Mouse (Mus musculus): ENCODE results near the gene Pacrg. TPM values are rescaled to one million over a fixed set of nuclear protein-coding genes. Genes with fewer than 3 reads are reported as not detected.

Gene Pacrg
- total and polyA plus RNA-seq, 2 experiments from 2014 or later = 9.5 to 26.1 TPM

- no peak for DNase-seq (ENCODE audit: low spot score)
- no peak for TF ChIP-seq CTCF (IDR thresholded peaks at IDR 0.05; ENCODE audit: low read depth)
- 44% methylated on average over 10 of the region's 10 CpGs for WGBS
- H3K4me1 ChIP-seq (ENCODE audit: insufficient read depth, low read length) = no peaks in the 10 kb centered on the region
- H3K9me3 ChIP-seq (ENCODE audit: low read length) = no peaks in the 10 kb centered on the region
- ATAC-seq = no peak
- H3K9ac ChIP-seq (replicated peaks; ENCODE audit: low read length) = no peak overlapping the region
- H3K27ac ChIP-seq = no peak overlapping the region
- no peaks in the 10 kb centered on the region for H3K36me3 ChIP-seq (ENCODE audit: insufficient read depth, low read length)
- H3K27me3 ChIP-seq (ENCODE audit: insufficient read depth, low read length) = no peaks in the 10 kb centered on the region
- no peak overlapping the region for H3K4me2 ChIP-seq (ENCODE audit: low read depth, low read length)
- no peak overlapping the region for H3K4me3 ChIP-seq (ENCODE audit: low read length)
These were observed 63.6 kb downstream of the Pacrg start for GRCm38 (mm10) chr17:10776503-10776902.

- no peak for ATAC-seq
- no peaks in the 10 kb centered on the region for H3K4me1 ChIP-seq (ENCODE audit: insufficient read depth, low read length)
- H3K36me3 ChIP-seq (ENCODE audit: insufficient read depth, low read length) = no peaks in the 10 kb centered on the region
- no peaks in the 10 kb centered on the region for H3K9me3 ChIP-seq (ENCODE audit: low read length)
- H3K9ac ChIP-seq (replicated peaks; ENCODE audit: low read length) = no peak overlapping the region
- H3K27ac ChIP-seq = no peak overlapping the region
- no peak for TF ChIP-seq CTCF (IDR thresholded peaks at IDR 0.05; ENCODE audit: low read depth)
- H3K27me3 ChIP-seq (ENCODE audit: insufficient read depth, low read length) = no peaks in the 10 kb centered on the region
- no peak for DNase-seq (ENCODE audit: low spot score)
- no peak overlapping the region for H3K4me2 ChIP-seq (ENCODE audit: low read depth, low read length)
- no peak overlapping the region for H3K4me3 ChIP-seq (ENCODE audit: low read length)
- 82% methylated on average over 1 of the region's 1 CpGs for WGBS
These were observed 65.6 kb downstream of the Pacrg start for GRCm38 (mm10) chr17:10774468-10774867.

- ATAC-seq (no peak), DNase-seq (ENCODE audit: low spot score) (no peak)
- TF ChIP-seq CTCF (IDR thresholded peaks at IDR 0.05; ENCODE audit: low read depth) = no peak
- WGBS = 66% methylated on average over 3 of the region's 3 CpGs
- Histone ChIP-seq H3K36me3 (ENCODE audit: insufficient read depth, low read length) (no peaks in the 10 kb centered on the region), H3K9ac (replicated peaks; ENCODE audit: low read length) (no peak overlapping the region), H3K4me1 (ENCODE audit: insufficient read depth, low read length) (no peaks in the 10 kb centered on the region), H3K4me3 (ENCODE audit: low read length) (no peak overlapping the region), H3K27ac (no peak overlapping the region), H3K9me3 (ENCODE audit: low read length) (no peaks in the 10 kb centered on the region), H3K4me2 (ENCODE audit: low read depth, low read length) (no peak overlapping the region), H3K27me3 (ENCODE audit: insufficient read depth, low read length) (no peaks in the 10 kb centered on the region)
These were observed 67.9 kb downstream of the Pacrg start for GRCm38 (mm10) chr17:10772207-10772606.

GRCm38 (mm10) chr17:10769873-10770272, 70.2 kb downstream of the Pacrg start:
- 63% methylated on average over 6 of the region's 6 CpGs for WGBS
- no peaks in the 10 kb centered on the region for H3K4me1 ChIP-seq (ENCODE audit: insufficient read depth, low read length)
- ATAC-seq (no peak), DNase-seq (ENCODE audit: low spot score) (peak; percentile 28)
- no peaks in the 10 kb centered on the region for H3K36me3 ChIP-seq (ENCODE audit: insufficient read depth, low read length)
- H3K27me3 ChIP-seq (ENCODE audit: insufficient read depth, low read length) = no peaks in the 10 kb centered on the region
- TF ChIP-seq CTCF (IDR thresholded peaks at IDR 0.05; ENCODE audit: low read depth) = no peak
- H3K9me3 ChIP-seq (ENCODE audit: low read length) = no peaks in the 10 kb centered on the region
- H3K4me3 ChIP-seq (ENCODE audit: low read length) = no peak overlapping the region
- H3K4me2 ChIP-seq (ENCODE audit: low read depth, low read length) = no peak overlapping the region
- peak overlapping the region; percentile 4; the same call in 1 of the 2 replicates for H3K27ac ChIP-seq
- no peak overlapping the region for H3K9ac ChIP-seq (replicated peaks; ENCODE audit: low read length)

- 84% methylated on average over 10 of the region's 10 CpGs for WGBS
- no peak overlapping the region for H3K27ac ChIP-seq
These were observed 73.2 kb downstream of the Pacrg start for GRCm38 (mm10) chr17:10766735-10767406.

GRCm38 (mm10) chr17:10764343-10764742, 75.8 kb downstream of the Pacrg start:
- H3K27me3 ChIP-seq (ENCODE audit: insufficient read depth, low read length) = no peaks in the 10 kb centered on the region
- no peaks in the 10 kb centered on the region for H3K36me3 ChIP-seq (ENCODE audit: insufficient read depth, low read length)
- no peak for ATAC-seq
- 89% methylated on average over 1 of the region's 1 CpGs for whole genome bisulfite sequencing
- no peak overlapping the region for H3K4me2 ChIP-seq (ENCODE audit: low read depth, low read length)
- no peak for TF ChIP-seq CTCF (IDR thresholded peaks at IDR 0.05; ENCODE audit: low read depth)
- DNase-seq (ENCODE audit: low spot score) = no peak
- no peaks in the 10 kb centered on the region for H3K9me3 ChIP-seq (ENCODE audit: low read length)
- H3K9ac ChIP-seq (replicated peaks; ENCODE audit: low read length) = no peak overlapping the region
- H3K27ac ChIP-seq = no peak overlapping the region
- H3K4me1 ChIP-seq (ENCODE audit: insufficient read depth, low read length) = no peaks in the 10 kb centered on the region
- H3K4me3 ChIP-seq (ENCODE audit: low read length) = no peak overlapping the region

More at GRCm38 (mm10) chr17:10766735-10767406, 73.2 kb downstream of the Pacrg start:
- H3K27me3 ChIP-seq (ENCODE audit: insufficient read depth, low read length) = no peaks in the 10 kb centered on the region
- H3K4me1 ChIP-seq (ENCODE audit: insufficient read depth, low read length) = no peaks in the 10 kb centered on the region
- no peak overlapping the region for H3K9ac ChIP-seq (replicated peaks; ENCODE audit: low read length)
- H3K9me3 ChIP-seq (ENCODE audit: low read length) = no peaks in the 10 kb centered on the region
- no peak overlapping the region for H3K4me3 ChIP-seq (ENCODE audit: low read length)
- TF ChIP-seq CTCF (IDR thresholded peaks at IDR 0.05; ENCODE audit: low read depth) = no peak
- DNase-seq (ENCODE audit: low spot score) (no peak), ATAC-seq (no peak)
- no peaks in the 10 kb centered on the region for H3K36me3 ChIP-seq (ENCODE audit: insufficient read depth, low read length)
- no peak overlapping the region for H3K4me2 ChIP-seq (ENCODE audit: low read depth, low read length)

- Histone ChIP-seq H3K27ac (no peak overlapping the region), H3K9me3 (ENCODE audit: low read length) (no peaks in the 10 kb centered on the region), H3K4me2 (ENCODE audit: low read depth, low read length) (no peak overlapping the region), H3K27me3 (ENCODE audit: insufficient read depth, low read length) (no peaks in the 10 kb centered on the region), H3K36me3 (ENCODE audit: insufficient read depth, low read length) (no peaks in the 10 kb centered on the region), H3K4me1 (ENCODE audit: insufficient read depth, low read length) (no peaks in the 10 kb centered on the region), H3K9ac (replicated peaks; ENCODE audit: low read length) (no peak overlapping the region), H3K4me3 (ENCODE audit: low read length) (no peak overlapping the region)
- WGBS = 95% methylated on average over 5 of the region's 5 CpGs
- ATAC-seq = no peak
- no peak for TF ChIP-seq CTCF (IDR thresholded peaks at IDR 0.05; ENCODE audit: low read depth)
- no peak for DNase-seq (ENCODE audit: low spot score)
These were observed 82.7 kb downstream of the Pacrg start for GRCm38 (mm10) chr17:10757455-10757854.

All from hindbrain, postnatal 0 days (tissue).